Mouse (Mus musculus) cerebellum, adult 11 months (tissue): ENCODE data around the gene Nr4a2.

Source experiments
- DNase-seq: peaks from one replicate; pipeline ENCODE4 v3.0.0; 2022

Nr4a2 gene

GRCm38 (mm10) chr2:57111791-57112538 lies 11.8 kb downstream of the Nr4a2 start:
- DNase-seq = no peak

GRCm38 (mm10) chr2:57111011-57111790 lies 12.6 kb downstream of the Nr4a2 start:
- no peak for DNase-seq

GRCm38 (mm10) chr2:57110401-57110800 lies 13.4 kb downstream of the Nr4a2 start:
- DNase-seq = no peak

- DNase-seq = no peak
Observed at GRCm38 (mm10) chr2:57109926-57110325, 13.9 kb downstream of the Nr4a2 start.

- no peak for DNase-seq
Observed at GRCm38 (mm10) chr2:57109301-57109700, 14.5 kb downstream of the Nr4a2 start.

- no peak for DNase-seq
Observed at GRCm38 (mm10) chr2:57108349-57108930, 15.4 kb downstream of the Nr4a2 start.

GRCm38 (mm10) chr2:57105401-57105800 lies 18.4 kb downstream of the Nr4a2 start:
- DNase-seq = no peak

GRCm38 (mm10) chr2:57104731-57105130 lies 19.1 kb downstream of the Nr4a2 start:
- no peak for DNase-seq

GRCm38 (mm10) chr2:57103845-57104660 lies 19.8 kb downstream of the Nr4a2 start:
- DNase-seq = no peak

GRCm38 (mm10) chr2:57102856-57103844 lies 20.7 kb downstream of the Nr4a2 start:
- no peak for DNase-seq

GRCm38 (mm10) chr2:57102091-57102855 lies 21.5 kb downstream of the Nr4a2 start:
- DNase-seq = no peak

- no peak for DNase-seq
Observed at GRCm38 (mm10) chr2:57100241-57100640, 23.6 kb downstream of the Nr4a2 start.

- no peak for DNase-seq
Observed at GRCm38 (mm10) chr2:57072452-57072851, 51.4 kb downstream of the Nr4a2 start.

- no peak for DNase-seq
Observed at GRCm38 (mm10) chr2:57063480-57063879, 60.3 kb downstream of the Nr4a2 start.
